Mouse (Mus musculus) liver, adult 2 months (tissue): ENCODE results near the gene Olfr1368. TPM values are rescaled to one million over a fixed set of nuclear protein-coding genes. Genes with fewer than 3 reads are reported as not detected.
A peak's percentile ranks its signal among the peaks of the same experiment; 100 is the strongest.

ENCODE experiments used
- DNase-seq: peaks from one replicate; pipeline ENCODE4 v3.0.0-alpha.2; 2011; ENCODE audit warnings: low read depth, low spot score; ENCODE audit errors: extremely low read depth
- H3K27ac ChIP-seq: fragments of 200-500 bp; replicated peaks from 2 replicates; pipeline ENCODE4 v1.5.1; 2012; ENCODE audit warnings: low read depth, mild to moderate bottlenecking, control low read depth, inconsistent platforms, low read length; ENCODE audit not compliant: insufficient read depth
- H3K27me3 ChIP-seq: fragments of 200-500 bp; 2 replicates; pipeline ENCODE4 v1.6.1; 2012; ENCODE audit warnings: mild to moderate bottlenecking, moderate library complexity, low read length, inconsistent platforms; ENCODE audit not compliant: control insufficient read depth, insufficient read depth
- H3K36me3 ChIP-seq: fragments of 200-500 bp; 2 replicates; pipeline ENCODE4 v1.6.1; 2012; ENCODE audit warnings: low read length, inconsistent platforms; ENCODE audit not compliant: control insufficient read depth, insufficient read depth
- H3K4me1 ChIP-seq: fragments of 200-500 bp; 2 replicates; pipeline ENCODE4 v1.6.1; 2011; ENCODE audit warnings: low read length; ENCODE audit not compliant: control insufficient read depth, insufficient read depth
- H3K4me3 ChIP-seq: fragments of 200-500 bp; 2 replicates; pipeline ENCODE4 v1.5.1; 2011; ENCODE audit warnings: low read depth, mild to moderate bottlenecking, control low read depth, low read length, moderate library complexity; ENCODE audit not compliant: insufficient read depth
- H3K79me2 ChIP-seq: fragments of 200-500 bp; 2 replicates; pipeline ENCODE4 v1.6.1; 2012; ENCODE audit warnings: inconsistent platforms, mild to moderate bottlenecking, low read length, moderate library complexity; ENCODE audit not compliant: control insufficient read depth, insufficient read depth
- H3K9ac ChIP-seq: fragments of 200-500 bp; 2 replicates; pipeline ENCODE4 v1.6.1; 2012; ENCODE audit warnings: low read depth, mild to moderate bottlenecking, control low read depth, inconsistent platforms, low read length
- CTCF ChIP-seq: fragments of 200-500 bp; IDR thresholded peaks from 2 replicates; pipeline ENCODE4 v1.5.1; 2011; ENCODE audit warnings: low read depth, low read length, control low read depth
- POLR2A ChIP-seq: fragments of 200-500 bp; IDR thresholded peaks from 2 replicates; pipeline ENCODE4 v1.6.1; 2011; ENCODE audit warnings: low read length, control low read depth; ENCODE audit not compliant: insufficient read depth; ENCODE audit errors: extremely low read depth
- WGBS: fragments of 180-500 bp; shearing (Covaris S2); methylation state at CpG from one replicate; pipeline ENCODE4 v1.1.7; 2018; 5-methylcytosine and 5-hydroxymethylcytosine counted together
- polyA plus RNA-seq: library from polyadenylated mRNA; depleted of rRNA; stranded (reverse); fragments of >200 nt; gene quantifications from 2 replicates; pipeline ENCODE4 v1.2.3, GENCODE M21; 2012
- total RNA-seq: library from RNA; depleted of rRNA; stranded (reverse); fragments of >200 nt; gene quantifications from 2 replicates; pipeline ENCODE4 v1.2.3, GENCODE M21; 2014

Gene Olfr1368
- total and polyA plus RNA-seq, 2 experiments = not detected

- Histone ChIP-seq H3K36me3 (peaks cover 24% of the 10 kb centered on the region), H3K79me2 (peaks cover 5% of the 10 kb centered on the region; the same call in 1 of the 2 replicates), H3K27ac (peak overlapping the region; percentile 95), H3K4me3 (peak overlapping the region; percentile 89), H3K9ac (peak overlapping the region; percentile 94), H3K4me1 (peaks cover 3% of the 10 kb centered on the region), H3K27me3 (no peaks in the 10 kb centered on the region)
- DNase-seq = peak; percentile 56
- TF ChIP-seq POLR2A (no peak), CTCF (no peak)
- under 1% methylated on average over 71 of the region's 71 CpGs for WGBS
Measured at GRCm38 (mm10) chr13:21180551-21181530, 35.2 kb upstream of the Olfr1368 start.

GRCm38 (mm10) chr13:21179724-21180550 lies 34.3 kb upstream of the Olfr1368 start:
- Histone ChIP-seq H3K27me3 (no peaks in the 10 kb centered on the region), H3K27ac (peak overlapping the region; percentile 95), H3K4me3 (peak overlapping the region; percentile 89), H3K9ac (peak overlapping the region; percentile 94), H3K4me1 (peaks cover 3% of the 10 kb centered on the region), H3K79me2 (peaks cover 5% of the 10 kb centered on the region; the same call in 1 of the 2 replicates), H3K36me3 (peaks cover 18% of the 10 kb centered on the region)
- no peak for TF ChIP-seq CTCF
- TF ChIP-seq POLR2A = 0 out of 2 replicates have a peak, but pooled peaks have one; percentile 59
- under 1% methylated on average over 80 of the region's 80 CpGs for WGBS
- DNase-seq = peak; percentile 87

- DNase-seq = no peak
- Histone ChIP-seq H3K4me3 (peak within 1 kb of the TSS; percentile 89), H3K9ac (peak within 1 kb of the TSS; percentile 94), H3K79me2 (peaks cover 5% of the 10 kb centered on the region; the same call in 1 of the 2 replicates), H3K27ac (peak within 1 kb of the TSS; percentile 95), H3K27me3 (no peaks in the 10 kb centered on the region), H3K36me3 (peaks cover 16% of the 10 kb centered on the region), H3K4me1 (peaks cover 3% of the 10 kb centered on the region)
- TF ChIP-seq CTCF (no peak), POLR2A (no peak)
- 1% methylated on average over 15 of the region's 15 CpGs for WGBS
Measured at GRCm38 (mm10) chr13:21179367-21179723, 33.7 kb upstream of the Olfr1368 start, which contains the start of gene Trim27. Gene Trim27, plus strand, starts transcription at chr13:21179445.

- Histone ChIP-seq H3K4me3 (no peak overlapping the region), H3K27me3 (no peaks in the 10 kb centered on the region), H3K9ac (no peak overlapping the region), H3K36me3 (peaks cover 10% of the 10 kb centered on the region), H3K27ac (no peak overlapping the region), H3K4me1 (peaks cover 3% of the 10 kb centered on the region), H3K79me2 (peaks cover 5% of the 10 kb centered on the region; the same call in 1 of the 2 replicates)
- DNase-seq = no peak
- WGBS = 95% methylated on average over 5 of the region's 5 CpGs
- TF ChIP-seq CTCF (no peak), POLR2A (no peak)
Measured at GRCm38 (mm10) chr13:21178364-21178763, 32.7 kb upstream of the Olfr1368 start.

- TF ChIP-seq POLR2A (no peak), CTCF (no peak)
- no peak overlapping the region for H3K27ac ChIP-seq
- peaks cover 3% of the 10 kb centered on the region for H3K4me1 ChIP-seq
- H3K4me3 ChIP-seq = no peak overlapping the region
- H3K9ac ChIP-seq = no peak overlapping the region
- H3K79me2 ChIP-seq = peaks cover 5% of the 10 kb centered on the region; the same call in 1 of the 2 replicates
- no peak for DNase-seq
- 64% methylated on average over 5 of the region's 5 CpGs for WGBS
- H3K27me3 ChIP-seq = no peaks in the 10 kb centered on the region
- peaks cover 5% of the 10 kb centered on the region for H3K36me3 ChIP-seq
Measured at GRCm38 (mm10) chr13:21177657-21178056, 32.0 kb upstream of the Olfr1368 start.
